Mouse (Mus musculus) hindbrain, embryonic 15.5 days (tissue): Measurements from ENCODE around the gene Cactin. TPM values are rescaled to one million over a fixed set of nuclear protein-coding genes. Genes with fewer than 3 reads are reported as not detected.

Experiments
- ATAC-seq: fragments of 200-750 bp; cut with Nextera tagmentation; 2 replicates; pipeline ENCODE4 v1.8.0; 2017; ENCODE audit warnings: low read depth, moderate number of reproducible peaks, moderate TSS enrichment; ENCODE audit not compliant: low FRiP score
- H3K27ac ChIP-seq: fragments of 300-500 bp; sonication (generic); replicated peaks from 2 replicates; pipeline ENCODE4 v1.5.1; 2015; ENCODE audit warnings: mild to moderate bottlenecking, inconsistent platforms
- H3K27me3 ChIP-seq: fragments of 300-500 bp; sonication (generic); 2 replicates; pipeline ENCODE4 v1.6.1; 2015; ENCODE audit warnings: control low read depth, inconsistent platforms
- H3K36me3 ChIP-seq: fragments of 300-500 bp; sonication (generic); 2 replicates; pipeline ENCODE4 v1.6.1; 2015; ENCODE audit warnings: control low read depth, inconsistent platforms
- H3K4me1 ChIP-seq: fragments of 300-500 bp; sonication (generic); replicated peaks from 2 replicates; pipeline ENCODE4 v1.6.1; 2015; ENCODE audit warnings: control low read depth, inconsistent platforms
- H3K4me2 ChIP-seq: fragments of 300-500 bp; sonication (generic); 2 replicates; pipeline ENCODE4 v1.6.1; 2015; ENCODE audit warnings: moderate library complexity, mild to moderate bottlenecking, inconsistent platforms
- H3K4me3 ChIP-seq: fragments of 300-500 bp; sonication (generic); 2 replicates; pipeline ENCODE4 v1.5.1; 2015; ENCODE audit warnings: mild to moderate bottlenecking, inconsistent platforms
- H3K9ac ChIP-seq: fragments of 300-500 bp; sonication (generic); 2 replicates; pipeline ENCODE4 v1.6.1; 2015; ENCODE audit warnings: inconsistent platforms
- H3K9me3 ChIP-seq: fragments of 300-500 bp; sonication (generic); 2 replicates; pipeline ENCODE4 v1.6.1; 2016; ENCODE audit warnings: control low read depth, inconsistent platforms
- WGBS: fragments of 180-500 bp; shearing (Covaris S2); methylation state at CpG from one replicate; pipeline ENCODE4 v1.1.7; 2015; 5-methylcytosine and 5-hydroxymethylcytosine counted together
- polyA plus RNA-seq: library from polyadenylated mRNA; unstranded; fragments of >200 nt; fragmentation: Nextera tagmentation; extraction: Ambion mirVana; gene quantifications from 2 replicates; pipeline ENCODE4 v1.2.1, GENCODE M21; 2015

Cactin gene
- polyA plus RNA-seq, 1 experiment from 2014 or later = 35.1 TPM

- Histone ChIP-seq H3K27me3 (no peaks in the 10 kb centered on the region), H3K4me1 (no peaks in the 10 kb centered on the region), H3K9me3 (no peaks in the 10 kb centered on the region), H3K27ac (no peak overlapping the region), H3K4me2 (no peak overlapping the region), H3K36me3 (peaks cover 80% of the 10 kb centered on the region), H3K4me3 (no peak overlapping the region), H3K9ac (no peak overlapping the region)
- WGBS = 94% methylated on average over 5 of the region's 5 CpGs
- no peak for ATAC-seq
Observed at GRCm38 (mm10) chr10:81309571-81309970, 11.3 kb upstream of the Cactin start.

DNA sequence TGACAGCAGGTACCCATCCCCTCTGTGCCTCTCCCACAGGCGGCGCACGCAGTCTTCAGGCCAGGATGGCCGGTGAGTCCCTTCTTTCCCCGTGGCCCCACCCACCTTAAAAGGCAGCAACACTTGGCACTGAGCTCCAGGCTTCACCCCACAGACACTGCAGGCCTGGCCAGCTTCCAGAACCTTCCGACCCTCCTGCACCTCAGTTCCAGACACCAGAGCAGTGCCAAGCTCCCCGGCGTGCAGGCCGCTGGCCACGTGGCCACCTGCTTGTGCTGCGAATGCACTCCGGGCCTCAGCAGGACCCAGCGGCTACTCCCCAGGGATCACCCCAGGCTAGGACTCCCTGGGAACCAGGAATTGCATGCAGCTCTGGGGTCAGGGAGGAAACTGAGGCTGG, 7.3 kb upstream of the Cactin start:
- 91% methylated on average over 13 of the region's 13 CpGs for whole genome bisulfite sequencing
- Histone ChIP-seq H3K9ac (no peak overlapping the region), H3K36me3 (peaks cover 82% of the 10 kb centered on the region), H3K9me3 (no peaks in the 10 kb centered on the region), H3K4me1 (0 out of 2 replicates have a peak, but pooled peaks cover under 1% of the 10 kb centered on the region), H3K27ac (no peak overlapping the region), H3K4me3 (no peak overlapping the region), H3K27me3 (no peaks in the 10 kb centered on the region), H3K4me2 (no peak overlapping the region)
- no peak for ATAC-seq

DNA sequence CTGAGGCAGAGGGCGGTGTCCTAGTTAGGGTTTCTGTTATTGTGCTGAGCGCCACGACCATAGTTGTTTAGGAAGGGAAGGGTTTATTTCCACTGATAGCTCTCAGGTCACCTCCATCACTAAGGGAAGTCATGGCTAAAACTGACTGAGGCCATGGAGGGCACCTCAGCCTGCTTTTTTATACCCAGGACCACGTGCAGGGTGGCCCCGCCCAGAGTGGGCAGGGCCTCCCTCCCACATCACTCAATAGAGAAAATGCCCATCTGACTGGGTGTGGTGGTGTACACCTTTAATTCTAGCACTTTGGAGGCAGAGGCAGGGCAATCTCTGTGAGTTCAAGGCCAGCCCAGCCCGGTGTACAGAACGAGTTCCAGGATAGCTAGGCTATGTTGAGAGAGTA, 6.7 kb upstream of the Cactin start:
- Histone ChIP-seq H3K27me3 (no peaks in the 10 kb centered on the region), H3K4me3 (no peak overlapping the region), H3K9ac (no peak overlapping the region), H3K9me3 (no peaks in the 10 kb centered on the region), H3K4me1 (peaks cover 6% of the 10 kb centered on the region), H3K27ac (no peak overlapping the region), H3K36me3 (peaks cover 77% of the 10 kb centered on the region), H3K4me2 (no peak overlapping the region)
- 79% methylated on average over 7 of the region's 7 CpGs for WGBS
- ATAC-seq = no peak

DNA sequence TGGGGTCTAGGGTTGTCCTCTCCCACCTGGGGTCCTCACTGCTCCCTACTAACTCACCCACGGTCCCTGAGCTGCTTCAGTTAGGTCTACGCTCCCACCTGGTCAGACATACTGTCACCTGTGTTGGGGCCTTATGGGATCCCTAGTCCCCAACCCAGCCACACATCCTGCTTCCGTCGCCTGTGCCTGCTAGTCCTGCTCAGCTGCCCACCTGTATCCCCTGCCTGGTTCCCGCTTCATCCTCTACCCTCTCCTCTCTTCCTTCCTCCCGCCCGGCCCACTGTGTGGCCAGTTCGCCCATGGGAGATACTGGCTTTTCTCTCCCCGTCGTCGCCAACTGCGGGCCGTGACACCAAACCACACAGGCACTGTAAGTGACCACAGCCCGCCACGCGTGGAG, 5.3 kb upstream of the Cactin start:
- no peak for ATAC-seq
- peaks cover 14% of the 10 kb centered on the region for H3K4me1 ChIP-seq
- H3K9ac ChIP-seq = no peak overlapping the region
- H3K4me3 ChIP-seq = no peak overlapping the region
- H3K4me2 ChIP-seq = no peak overlapping the region
- H3K27me3 ChIP-seq = no peaks in the 10 kb centered on the region
- no peaks in the 10 kb centered on the region for H3K9me3 ChIP-seq
- peaks cover 64% of the 10 kb centered on the region for H3K36me3 ChIP-seq
- WGBS = 94% methylated on average over 16 of the region's 16 CpGs
- no peak overlapping the region for H3K27ac ChIP-seq

DNA sequence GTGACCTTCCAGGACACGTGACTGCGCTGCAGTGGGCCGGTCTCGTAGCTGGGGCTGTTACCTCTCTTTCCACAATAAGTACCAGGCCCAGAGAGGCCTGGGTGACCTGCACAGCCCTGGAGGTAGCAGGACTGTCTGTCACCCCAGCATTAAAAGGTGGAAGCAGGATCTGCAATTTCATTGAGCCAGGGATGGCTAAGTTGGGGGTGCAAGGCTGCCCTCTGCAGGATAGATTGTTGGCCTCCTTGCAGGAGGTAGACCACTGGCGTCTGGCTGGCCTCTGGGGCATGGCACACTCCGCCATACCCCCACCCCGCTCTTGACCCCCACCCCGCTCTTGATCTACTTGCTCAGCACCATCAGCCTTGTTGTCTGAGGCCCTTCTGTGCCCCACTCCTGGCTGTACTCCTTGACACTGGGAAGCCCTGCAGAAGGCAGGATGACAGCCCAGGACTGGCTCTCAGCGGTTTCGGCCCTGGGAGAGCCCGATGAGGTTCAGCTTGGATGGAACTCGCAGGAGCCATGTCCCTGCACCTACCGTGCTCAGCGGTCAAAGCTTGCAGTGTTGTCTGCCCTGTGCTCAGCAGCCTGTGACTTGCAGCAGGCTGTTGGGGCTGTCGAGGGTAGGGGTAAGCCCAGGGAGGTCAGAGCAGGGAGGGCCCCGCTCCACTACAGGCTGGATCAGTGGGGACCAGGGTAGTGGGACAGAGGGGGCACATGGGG, 4.4 kb upstream of the Cactin start:
- Histone ChIP-seq H3K4me3 (0 out of 2 replicates have a peak overlapping the region, but pooled peaks have one; percentile 9), H3K4me1 (peaks cover 14% of the 10 kb centered on the region), H3K9me3 (no peaks in the 10 kb centered on the region), H3K27ac (no peak overlapping the region), H3K27me3 (no peaks in the 10 kb centered on the region), H3K9ac (no peak overlapping the region), H3K4me2 (no peak overlapping the region), H3K36me3 (peaks cover 56% of the 10 kb centered on the region)
- WGBS = 43% methylated on average over 16 of the region's 16 CpGs
- ATAC-seq = no peak

- Histone ChIP-seq H3K4me1 (peaks cover 22% of the 10 kb centered on the region), H3K9ac (no peak overlapping the region), H3K27ac (no peak overlapping the region), H3K4me2 (peak overlapping the region; percentile 12; the same call in 1 of the 2 replicates), H3K9me3 (no peaks in the 10 kb centered on the region), H3K27me3 (no peaks in the 10 kb centered on the region), H3K36me3 (peaks cover 48% of the 10 kb centered on the region), H3K4me3 (0 out of 2 replicates have a peak overlapping the region, but pooled peaks have one; percentile 9)
- no peak for ATAC-seq
- WGBS = 19% methylated on average over 20 of the region's 20 CpGs
Observed at GRCm38 (mm10) chr10:81317273-81317672, 3.6 kb upstream of the Cactin start.

GRCm38 (mm10) chr10:81318589-81319329, 2.1 kb upstream of the Cactin start:
- Histone ChIP-seq H3K4me1 (peaks cover 25% of the 10 kb centered on the region), H3K27me3 (no peaks in the 10 kb centered on the region), H3K27ac (0 out of 2 replicates have a peak overlapping the region, but pooled peaks have one; percentile 93), H3K4me3 (no peak overlapping the region), H3K9me3 (no peaks in the 10 kb centered on the region), H3K36me3 (peaks cover 48% of the 10 kb centered on the region), H3K4me2 (no peak overlapping the region), H3K9ac (no peak overlapping the region)
- WGBS = 92% methylated on average over 13 of the region's 13 CpGs
- ATAC-seq = no peak

- Histone ChIP-seq H3K4me2 (peak overlapping the region; percentile 74), H3K9me3 (no peaks in the 10 kb centered on the region), H3K27ac (peak overlapping the region; percentile 93), H3K9ac (peak overlapping the region; percentile 42), H3K36me3 (peaks cover 48% of the 10 kb centered on the region), H3K27me3 (no peaks in the 10 kb centered on the region), H3K4me3 (peak overlapping the region; percentile 83), H3K4me1 (peaks cover 25% of the 10 kb centered on the region)
- WGBS = 44% methylated on average over 8 of the region's 8 CpGs
- no peak for ATAC-seq
Observed at GRCm38 (mm10) chr10:81319330-81319699, 1.6 kb upstream of the Cactin start.

- Histone ChIP-seq H3K4me3 (peak overlapping the region; percentile 83), H3K9me3 (no peaks in the 10 kb centered on the region), H3K9ac (peak overlapping the region; percentile 42), H3K4me1 (peaks cover 25% of the 10 kb centered on the region), H3K36me3 (peaks cover 49% of the 10 kb centered on the region), H3K27me3 (no peaks in the 10 kb centered on the region), H3K4me2 (peak overlapping the region; percentile 74), H3K27ac (peak overlapping the region; percentile 93)
- under 1% methylated on average over 38 of the region's 38 CpGs for WGBS
- peak; percentile 35 for ATAC-seq
Observed at GRCm38 (mm10) chr10:81319741-81320549, 958 bp upstream of the Cactin start.

GRCm38 (mm10) chr10:81321436-81321835, 533 bp downstream of the Cactin start:
- H3K36me3 ChIP-seq = peaks cover 53% of the 10 kb centered on the region
- ATAC-seq = no peak

DNA sequence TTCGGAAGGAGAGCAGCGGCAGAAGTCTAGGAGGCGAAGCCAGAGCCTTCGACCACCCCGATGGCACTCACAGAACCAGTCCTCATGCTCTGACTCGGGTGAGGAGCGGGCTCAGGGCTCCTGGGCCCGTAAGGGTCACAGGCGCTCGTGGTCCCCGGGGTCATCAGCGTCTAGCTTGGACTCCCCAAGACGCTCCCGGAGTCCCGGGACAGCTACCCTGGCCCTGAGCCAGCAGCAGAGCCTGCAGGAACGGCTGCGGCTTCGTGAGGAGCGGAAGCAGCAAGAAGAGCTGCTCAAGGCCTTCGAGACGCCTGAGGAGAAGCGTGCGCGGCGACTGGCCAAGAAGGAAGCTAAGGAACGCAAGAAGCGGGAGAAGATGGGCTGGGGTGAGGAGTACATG, 1.5 kb downstream of the Cactin start:
- H3K4me2 ChIP-seq = no peak overlapping the region
- H3K4me3 ChIP-seq = peak overlapping the region; percentile 83; the same call in 1 of the 2 replicates
- H3K36me3 ChIP-seq = peaks cover 58% of the 10 kb centered on the region
- H3K9me3 ChIP-seq = no peaks in the 10 kb centered on the region
- no peak for ATAC-seq
- H3K27ac ChIP-seq = no peak overlapping the region
- no peak overlapping the region for H3K9ac ChIP-seq
- H3K27me3 ChIP-seq = no peaks in the 10 kb centered on the region
- WGBS = 91% methylated on average over 27 of the region's 27 CpGs
- peaks cover 25% of the 10 kb centered on the region for H3K4me1 ChIP-seq

More at GRCm38 (mm10) chr10:81321436-81321835, 533 bp downstream of the Cactin start:
- 3% methylated on average over 20 of the region's 20 CpGs for WGBS
- peak overlapping the region; percentile 79 for H3K9ac ChIP-seq
- peak overlapping the region; percentile 83 for H3K4me3 ChIP-seq
- H3K27me3 ChIP-seq = no peaks in the 10 kb centered on the region
- no peaks in the 10 kb centered on the region for H3K9me3 ChIP-seq
- peak overlapping the region; percentile 74 for H3K4me2 ChIP-seq
- peak overlapping the region; percentile 93 for H3K27ac ChIP-seq
- H3K4me1 ChIP-seq = peaks cover 25% of the 10 kb centered on the region
